Mouse (Mus musculus) midbrain, embryonic 11.5 days (tissue): ENCODE data around the gene Rprml. TPM values are rescaled to one million over a fixed set of nuclear protein-coding genes. Genes with fewer than 3 reads are reported as not detected.
A peak's percentile ranks its signal among the peaks of the same experiment; 100 is the strongest.

Experiments
- ATAC-seq: fragments of 200-750 bp; cut with Nextera tagmentation; 2 replicates; pipeline ENCODE4 v1.8.0; 2017; ENCODE audit warnings: moderate TSS enrichment, moderate library complexity; ENCODE audit not compliant: low FRiP score
- DNase-seq: peaks from one replicate; pipeline ENCODE4 v3.0.0; 2015; ENCODE audit warnings: low spot score; ENCODE audit errors: missing footprints
- H3K27ac ChIP-seq: fragments of 300-500 bp; sonication (generic); 2 replicates; pipeline ENCODE4 v1.5.1; 2014; ENCODE audit warnings: low read depth, low read length
- H3K27me3 ChIP-seq: fragments of 300-500 bp; sonication (generic); 2 replicates; pipeline ENCODE4 v1.6.1; 2014; ENCODE audit warnings: mild to moderate bottlenecking, low read length, moderate library complexity, mixed read lengths; ENCODE audit not compliant: control insufficient read depth, insufficient read depth
- H3K36me3 ChIP-seq: fragments of 300-500 bp; sonication (generic); 2 replicates; pipeline ENCODE4 v1.6.1; 2014; ENCODE audit warnings: mild to moderate bottlenecking, low read length, moderate library complexity, mixed read lengths; ENCODE audit not compliant: control insufficient read depth, insufficient read depth
- H3K4me1 ChIP-seq: fragments of 300-500 bp; sonication (generic); 2 replicates; pipeline ENCODE4 v1.6.1; 2014; ENCODE audit warnings: low read length; ENCODE audit not compliant: control insufficient read depth, insufficient read depth
- H3K4me2 ChIP-seq: fragments of 300-500 bp; sonication (generic); 2 replicates; pipeline ENCODE4 v1.6.1; 2014; ENCODE audit warnings: mild to moderate bottlenecking, moderate library complexity
- H3K4me3 ChIP-seq: fragments of 300-500 bp; sonication (generic); 2 replicates; pipeline ENCODE4 v1.5.1; 2014; ENCODE audit warnings: low read depth, low read length
- H3K9ac ChIP-seq: fragments of 300-500 bp; sonication (generic); 2 replicates; pipeline ENCODE4 v1.6.1; 2014; ENCODE audit warnings: low read length
- H3K9me3 ChIP-seq: fragments of 300-500 bp; sonication (generic); 2 replicates; pipeline ENCODE4 v1.6.1; 2016; ENCODE audit warnings: low read length; ENCODE audit not compliant: control insufficient read depth
- WGBS: fragments of 180-500 bp; shearing (Covaris S2); extraction: QIAGEN DNeasy Blood & Tissue Kit; methylation state at CpG from one replicate; pipeline ENCODE4 v1.1.7; 2014; 5-methylcytosine and 5-hydroxymethylcytosine counted together
- polyA plus RNA-seq: library from polyadenylated mRNA; unstranded; fragments of >200 nt; fragmentation: Nextera tagmentation; extraction: Ambion mirVana; gene quantifications from 2 replicates; pipeline ENCODE4 v1.2.1, GENCODE M21; 2014

Gene Rprml
- polyA plus RNA-seq: not detected in 2 replicates

DNA sequence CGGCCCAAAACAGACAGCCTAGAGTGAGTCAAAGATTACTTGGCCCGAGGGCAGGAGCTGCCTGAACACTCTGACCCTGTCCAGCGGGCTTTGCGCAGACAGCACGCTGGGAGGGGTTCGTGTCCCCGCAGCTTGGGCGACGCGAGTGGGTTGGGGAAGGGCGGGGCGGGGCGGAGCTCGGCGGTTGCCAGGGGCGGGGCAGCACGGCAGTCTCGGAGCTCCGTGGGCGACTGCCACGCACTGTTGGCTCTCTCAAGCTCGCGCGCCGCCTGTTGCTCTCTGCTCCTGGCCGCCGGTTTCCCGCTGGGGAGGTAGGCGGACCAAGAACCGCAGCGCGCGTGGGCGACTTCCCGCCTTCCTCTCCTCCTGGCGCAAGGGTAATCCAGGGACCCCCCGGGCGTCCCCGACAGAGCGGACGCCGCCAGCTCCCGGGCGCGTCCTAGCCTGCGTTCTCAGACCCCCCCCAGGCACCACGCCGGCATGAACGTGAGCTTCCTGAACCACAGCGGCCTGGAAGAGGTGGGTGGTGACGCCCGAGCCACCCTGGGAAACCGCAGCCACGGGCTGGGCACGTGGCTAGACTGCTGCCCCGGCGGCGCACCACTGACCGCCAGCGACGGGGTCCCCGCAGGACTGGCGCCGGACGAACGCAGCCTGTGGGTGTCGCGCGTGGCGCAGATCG, at the start of gene Rprml:
TSS of gene Rprml (plus strand) at position 270 of the 682 bp plus-strand sequence.
- peak; percentile 87 for DNase-seq

DNA sequence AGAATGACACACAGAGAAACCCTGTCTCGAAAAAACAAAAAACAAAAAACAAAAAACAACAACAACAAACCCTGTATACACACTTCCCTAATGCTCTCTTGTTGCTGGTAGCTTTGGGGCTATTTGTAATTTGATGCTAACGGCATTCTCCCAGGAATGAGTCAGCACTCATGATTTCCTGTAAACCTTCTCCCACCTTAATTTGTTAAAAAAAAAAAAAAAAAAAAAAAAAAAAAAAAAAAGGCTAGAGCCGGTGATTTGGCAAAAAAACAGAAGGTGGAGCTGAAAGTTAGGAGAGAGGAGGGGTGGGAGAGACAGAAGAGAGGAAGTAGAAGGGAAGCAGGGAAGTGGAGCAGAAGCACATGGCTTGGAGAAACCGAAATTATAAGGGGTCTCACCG, 42.8 kb upstream of the Rprml start:
- Histone ChIP-seq H3K9ac (no peak overlapping the region), H3K27ac (no peak overlapping the region), H3K4me2 (no peak overlapping the region), H3K9me3 (no peaks in the 10 kb centered on the region), H3K4me3 (no peak overlapping the region), H3K4me1 (no peaks in the 10 kb centered on the region), H3K36me3 (no peaks in the 10 kb centered on the region), H3K27me3 (no peaks in the 10 kb centered on the region)
- 71% methylated on average over 5 of the region's 5 CpGs for WGBS
- ATAC-seq: no peak
- DNase-seq: no peak

More for the DNA sequence above, at the start of gene Rprml:
- Histone ChIP-seq H3K27me3 (peaks cover 44% of the 10 kb centered on the region), H3K4me1 (peaks cover 5% of the 10 kb centered on the region), H3K9me3 (no peaks in the 10 kb centered on the region), H3K4me2 (peak within 1 kb of the TSS; percentile 44), H3K36me3 (no peaks in the 10 kb centered on the region), H3K27ac (no peak within 1 kb of the TSS), H3K4me3 (peak within 1 kb of the TSS; percentile 28), H3K9ac (no peak within 1 kb of the TSS)
- no peak for ATAC-seq
- under 1% methylated on average over 58 of the region's 71 CpGs for WGBS

- no peak overlapping the region for H3K27ac ChIP-seq
- DNase-seq: no peak
- H3K4me3 ChIP-seq: no peak overlapping the region
- ATAC-seq: no peak
- H3K36me3 ChIP-seq: no peaks in the 10 kb centered on the region
- no peaks in the 10 kb centered on the region for H3K4me1 ChIP-seq
- 95% methylated on average over 2 of the region's 2 CpGs for WGBS
- H3K9me3 ChIP-seq: no peaks in the 10 kb centered on the region
- no peak overlapping the region for H3K9ac ChIP-seq
- H3K27me3 ChIP-seq: no peaks in the 10 kb centered on the region
- H3K4me2 ChIP-seq: no peak overlapping the region
Measured at GRCm38 (mm10) chr11:103610772-103611171, 38.6 kb upstream of the Rprml start.

GRCm38 (mm10) chr11:103621040-103621439, 28.3 kb upstream of the Rprml start, which contains the start of gene Gm884:
Gene Gm884, minus strand, starts transcription at chr11:103621140.
- no peak for ATAC-seq
- no peaks in the 10 kb centered on the region for H3K4me1 ChIP-seq
- no peaks in the 10 kb centered on the region for H3K36me3 ChIP-seq
- 85% methylated on average over 9 of the region's 9 CpGs for WGBS
- H3K27me3 ChIP-seq: no peaks in the 10 kb centered on the region
- no peaks in the 10 kb centered on the region for H3K9me3 ChIP-seq
- H3K4me3 ChIP-seq: no peak within 1 kb of the TSS
- no peak within 1 kb of the TSS for H3K27ac ChIP-seq
- H3K9ac ChIP-seq: no peak within 1 kb of the TSS
- no peak for DNase-seq
- H3K4me2 ChIP-seq: no peak within 1 kb of the TSS

- DNase-seq (no peak), ATAC-seq (no peak)
- Histone ChIP-seq H3K4me2 (no peak overlapping the region), H3K4me1 (no peaks in the 10 kb centered on the region), H3K4me3 (no peak overlapping the region), H3K27ac (no peak overlapping the region), H3K27me3 (no peaks in the 10 kb centered on the region), H3K9me3 (no peaks in the 10 kb centered on the region), H3K9ac (no peak overlapping the region), H3K36me3 (no peaks in the 10 kb centered on the region)
- 81% methylated on average over 23 of the region's 23 CpGs for WGBS
Measured at GRCm38 (mm10) chr11:103627453-103627852, 21.9 kb upstream of the Rprml start.

GRCm38 (mm10) chr11:103634806-103635205, 14.6 kb upstream of the Rprml start:
- WGBS: 86% methylated on average over 7 of the region's 7 CpGs
- no peak for ATAC-seq
- H3K4me1 ChIP-seq: no peaks in the 10 kb centered on the region

GRCm38 (mm10) chr11:103635481-103635880, 13.9 kb upstream of the Rprml start:
- Histone ChIP-seq H3K4me1 (no peaks in the 10 kb centered on the region), H3K4me2 (no peak overlapping the region), H3K27me3 (no peaks in the 10 kb centered on the region; the same call in 1 of the 2 replicates), H3K4me3 (no peak overlapping the region), H3K27ac (no peak overlapping the region), H3K9ac (no peak overlapping the region), H3K36me3 (no peaks in the 10 kb centered on the region), H3K9me3 (no peaks in the 10 kb centered on the region)
- ATAC-seq: no peak
- 86% methylated on average over 3 of the region's 3 CpGs for WGBS
- DNase-seq: peak; percentile 61

More at GRCm38 (mm10) chr11:103634806-103635205, 14.6 kb upstream of the Rprml start:
- Histone ChIP-seq H3K27ac (no peak overlapping the region), H3K27me3 (no peaks in the 10 kb centered on the region; the same call in 1 of the 2 replicates), H3K36me3 (no peaks in the 10 kb centered on the region), H3K4me3 (no peak overlapping the region), H3K4me2 (no peak overlapping the region), H3K9me3 (no peaks in the 10 kb centered on the region), H3K9ac (no peak overlapping the region)
- DNase-seq: peak; percentile 33

DNA sequence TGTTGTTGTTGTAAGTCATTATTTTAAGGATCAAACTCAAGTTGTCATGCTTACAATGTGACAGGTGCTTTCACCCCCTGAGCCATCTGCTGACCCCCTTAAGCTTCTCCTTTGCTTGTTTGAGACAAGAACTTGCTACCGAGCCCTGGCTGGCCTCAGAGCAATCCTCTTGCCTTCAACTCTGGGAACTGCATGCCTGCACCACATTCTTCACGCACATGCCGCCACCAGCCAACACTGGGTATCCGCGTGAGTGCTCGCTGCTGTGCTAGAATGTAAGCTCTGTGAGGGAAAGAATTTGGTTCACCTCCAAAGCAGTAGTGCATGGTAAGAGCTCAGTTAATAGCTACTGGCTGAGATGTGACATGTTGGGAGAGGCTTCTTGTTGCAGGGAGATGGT, 13.1 kb upstream of the Rprml start:
- Histone ChIP-seq H3K27ac (no peak overlapping the region), H3K9me3 (no peaks in the 10 kb centered on the region), H3K36me3 (no peaks in the 10 kb centered on the region), H3K4me3 (no peak overlapping the region), H3K4me1 (no peaks in the 10 kb centered on the region), H3K9ac (no peak overlapping the region), H3K4me2 (no peak overlapping the region), H3K27me3 (no peaks in the 10 kb centered on the region; the same call in 1 of the 2 replicates)
- DNase-seq (no peak), ATAC-seq (no peak)
- 82% methylated on average over 6 of the region's 6 CpGs for WGBS

- Histone ChIP-seq H3K4me1 (no peaks in the 10 kb centered on the region), H3K4me2 (peak within 1 kb of the TSS; percentile 27; the same call in 1 of the 2 replicates), H3K4me3 (no peak within 1 kb of the TSS), H3K27ac (no peak within 1 kb of the TSS), H3K36me3 (no peaks in the 10 kb centered on the region), H3K27me3 (no peaks in the 10 kb centered on the region; the same call in 1 of the 2 replicates), H3K9me3 (no peaks in the 10 kb centered on the region), H3K9ac (no peak within 1 kb of the TSS)
- ATAC-seq (no peak), DNase-seq (peak; percentile 61)
- 78% methylated on average over 3 of the region's 3 CpGs for WGBS
Measured at GRCm38 (mm10) chr11:103638790-103639189, 10.6 kb upstream of the Rprml start, which contains the start of gene Lyzl6. Gene Lyzl6, minus strand, starts transcription at chr11:103638890.
